Mouse (Mus musculus) embryonic facial prominence, embryonic 10.5 days (tissue): ENCODE data around the gene Cdhr5. TPM values are rescaled to one million over a fixed set of nuclear protein-coding genes. Genes with fewer than 3 reads are reported as not detected.
A peak's percentile ranks its signal among the peaks of the same experiment; 100 is the strongest.

Source experiments
- DNase-seq: peaks from one replicate; pipeline ENCODE4 v3.0.0-alpha.2; 2017; ENCODE audit warnings: low spot score
- H3K27ac ChIP-seq: fragments of 300-500 bp; sonication (generic); replicated peaks from 2 replicates; pipeline ENCODE4 v1.5.1; 2016; ENCODE audit warnings: mild to moderate bottlenecking
- H3K27me3 ChIP-seq: fragments of 300-500 bp; sonication (generic); replicated peaks from 2 replicates; pipeline ENCODE4 v1.6.1; 2016; ENCODE audit warnings: low read depth, mild to moderate bottlenecking; ENCODE audit not compliant: poor library complexity, severe bottlenecking
- H3K36me3 ChIP-seq: fragments of 300-500 bp; sonication (generic); replicated peaks from 2 replicates; pipeline ENCODE4 v1.6.1; 2016; ENCODE audit warnings: mild to moderate bottlenecking, moderate library complexity
- H3K4me1 ChIP-seq: fragments of 300-500 bp; sonication (generic); 2 replicates; pipeline ENCODE4 v1.6.1; 2016
- H3K4me3 ChIP-seq: fragments of 300-500 bp; sonication (generic); 2 replicates; pipeline ENCODE4 v1.5.1; 2016; ENCODE audit warnings: mild to moderate bottlenecking, moderate library complexity
- H3K9me3 ChIP-seq: fragments of 300-500 bp; sonication (generic); 2 replicates; pipeline ENCODE4 v1.6.1; 2016; ENCODE audit warnings: mild to moderate bottlenecking
- WGBS: fragments of 180-500 bp; shearing (Covaris S2); methylation state at CpG from one replicate; pipeline ENCODE4 v1.1.7; 2016; 5-methylcytosine and 5-hydroxymethylcytosine counted together
- microRNA counts: library from miRNA; unstranded; fragments of <30 nt; microRNA quantifications from one replicate; lab custom pipeline; 2017
- microRNA-seq: library from miRNA; unstranded; fragments of <30 nt; microRNA quantifications from one replicate; pipeline ENCODE4, GENCODE M21; 2017
- polyA plus RNA-seq: library from polyadenylated mRNA; unstranded; fragments of >200 nt; fragmentation: Nextera tagmentation; extraction: Ambion mirVana; gene quantifications from 2 replicates; pipeline ENCODE4 v1.2.1, GENCODE M21; 2016

Gene Cdhr5
- polyA plus RNA-seq, 1 experiment from 2014 or later = 0.17 TPM

DNA sequence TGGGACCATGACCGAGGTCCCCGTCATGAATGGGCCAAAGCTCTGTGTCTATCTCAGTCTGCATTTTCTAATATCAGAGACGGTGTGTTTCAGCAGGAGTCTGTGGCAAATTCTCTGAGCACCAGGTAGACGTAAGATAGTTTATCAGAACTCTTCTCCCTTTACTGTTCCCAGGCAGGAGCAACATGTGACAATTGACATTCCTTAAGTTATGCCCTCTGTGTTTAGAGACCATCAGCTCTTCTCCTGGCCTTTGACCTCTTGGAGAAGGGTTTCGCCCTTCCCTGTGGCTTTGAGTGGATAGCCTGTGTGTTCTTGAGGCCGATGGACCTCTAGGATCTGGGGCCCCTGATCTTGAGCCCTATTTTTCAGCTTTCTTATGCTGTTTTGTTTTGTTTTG lies 46.9 kb downstream of the Cdhr5 start:
- H3K27ac ChIP-seq = peak overlapping the region; percentile 98; the same call in 1 of the 2 replicates
- no peaks in the 10 kb centered on the region for H3K9me3 ChIP-seq
- H3K4me1 ChIP-seq = peaks cover 25% of the 10 kb centered on the region
- H3K27me3 ChIP-seq = no peaks in the 10 kb centered on the region
- no peak for DNase-seq
- H3K36me3 ChIP-seq = peaks cover 46% of the 10 kb centered on the region
- WGBS = 62% methylated on average over 6 of the region's 6 CpGs
- peak overlapping the region; percentile 100 for H3K4me3 ChIP-seq

DNA sequence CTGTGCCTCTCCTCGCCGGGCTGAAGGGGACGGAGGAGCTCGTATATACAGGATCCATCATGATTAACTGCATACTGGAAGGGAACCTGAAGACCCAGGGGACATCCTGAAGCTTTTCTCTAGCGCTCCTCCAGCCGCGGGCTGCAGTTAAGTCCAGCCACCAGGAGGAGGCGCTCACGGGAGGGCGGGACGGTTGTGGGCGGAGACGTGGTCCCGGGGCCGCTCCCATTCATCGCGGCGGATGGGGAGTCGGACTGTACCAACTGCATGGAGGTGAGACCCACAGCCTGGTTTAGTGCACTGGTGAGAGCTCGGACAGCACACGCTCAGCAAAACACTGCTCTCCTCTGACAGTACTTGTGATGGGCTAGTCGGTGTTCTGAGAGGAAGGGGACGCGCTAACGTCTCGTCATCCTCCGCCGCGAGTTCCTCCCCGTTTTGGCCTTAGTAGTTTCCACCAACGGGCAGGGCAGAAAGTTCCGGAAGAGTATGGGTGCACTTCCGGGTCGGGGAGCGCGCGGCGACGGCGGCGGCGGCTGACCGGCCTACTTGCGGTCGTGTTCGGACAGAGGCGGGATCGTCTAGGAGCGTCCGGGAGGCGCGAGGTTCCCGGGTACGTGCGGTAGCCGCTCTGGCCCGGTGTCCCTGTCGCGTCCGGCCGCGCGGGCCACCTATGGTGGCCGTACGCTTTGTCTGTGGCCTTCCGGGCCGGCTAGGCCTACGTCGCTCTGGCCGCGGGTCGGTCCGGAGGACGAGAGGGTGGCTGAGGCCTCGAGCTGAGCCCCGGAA lies 48.1 kb downstream of the Cdhr5 start, which contains the start of gene Phrf1:
Gene Phrf1, plus strand, starts transcription at position 506 of the 789 bp plus-strand sequence.
- peak; percentile 93 for DNase-seq
- H3K27me3 ChIP-seq = no peaks in the 10 kb centered on the region
- peak within 1 kb of the TSS; percentile 100 for H3K4me3 ChIP-seq
- H3K4me1 ChIP-seq = peaks cover 25% of the 10 kb centered on the region
- under 1% methylated on average over 76 of the region's 76 CpGs for WGBS
- H3K9me3 ChIP-seq = no peaks in the 10 kb centered on the region
- H3K27ac ChIP-seq = peak within 1 kb of the TSS; percentile 98
- H3K36me3 ChIP-seq = peaks cover 33% of the 10 kb centered on the region

DNA sequence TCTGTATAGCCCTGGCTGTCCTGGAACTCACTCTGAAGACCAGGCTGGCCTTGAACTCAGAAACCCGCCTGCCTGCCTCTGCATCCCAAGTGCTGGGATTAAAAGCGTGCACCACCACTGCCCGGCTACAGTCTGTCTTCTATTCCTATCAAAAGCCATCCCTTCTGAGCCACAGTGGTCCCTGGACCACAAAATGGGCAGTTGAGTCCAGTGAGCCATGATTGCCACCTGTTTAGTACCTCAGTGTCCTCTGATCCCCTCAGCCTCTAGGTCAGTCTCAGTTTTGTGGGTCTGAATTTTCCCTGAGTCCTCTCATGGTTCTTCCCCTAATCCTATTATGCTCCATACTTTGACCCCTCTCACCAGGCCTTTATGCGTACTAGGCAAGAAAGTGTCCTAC lies 48.8 kb downstream of the Cdhr5 start:
- peaks cover 27% of the 10 kb centered on the region for H3K36me3 ChIP-seq
- no peak for DNase-seq
- no peaks in the 10 kb centered on the region for H3K9me3 ChIP-seq
- peaks cover 27% of the 10 kb centered on the region for H3K4me1 ChIP-seq
- 80% methylated on average over 4 of the region's 4 CpGs for WGBS
- H3K27ac ChIP-seq = peak overlapping the region; percentile 98
- peak overlapping the region; percentile 100 for H3K4me3 ChIP-seq
- H3K27me3 ChIP-seq = no peaks in the 10 kb centered on the region

DNA sequence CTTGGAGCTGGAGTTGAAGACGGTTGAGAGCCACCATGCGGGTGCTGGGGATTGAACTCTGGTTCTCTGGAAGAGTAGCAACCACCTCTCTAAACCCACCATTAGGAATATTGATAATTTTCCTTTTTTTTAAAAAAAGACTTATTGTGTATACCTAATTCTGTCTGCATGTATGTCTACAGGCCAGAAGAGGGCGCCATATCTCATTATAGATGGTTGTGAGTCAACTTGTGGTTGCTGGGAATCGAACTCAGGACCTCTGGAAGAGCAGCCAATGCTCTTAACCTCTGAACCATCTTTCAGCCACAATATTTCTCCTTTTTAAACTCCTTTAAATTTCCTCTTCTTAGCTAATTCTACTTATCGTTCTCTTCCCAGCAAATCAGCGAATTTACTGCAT lies 50.1 kb downstream of the Cdhr5 start:
- no peak for DNase-seq
- Histone ChIP-seq H3K36me3 (peaks cover 14% of the 10 kb centered on the region), H3K9me3 (no peaks in the 10 kb centered on the region), H3K27ac (no peak overlapping the region), H3K4me1 (peaks cover 38% of the 10 kb centered on the region), H3K27me3 (no peaks in the 10 kb centered on the region), H3K4me3 (no peak overlapping the region)
- 85% methylated on average over 6 of the region's 6 CpGs for WGBS

DNA sequence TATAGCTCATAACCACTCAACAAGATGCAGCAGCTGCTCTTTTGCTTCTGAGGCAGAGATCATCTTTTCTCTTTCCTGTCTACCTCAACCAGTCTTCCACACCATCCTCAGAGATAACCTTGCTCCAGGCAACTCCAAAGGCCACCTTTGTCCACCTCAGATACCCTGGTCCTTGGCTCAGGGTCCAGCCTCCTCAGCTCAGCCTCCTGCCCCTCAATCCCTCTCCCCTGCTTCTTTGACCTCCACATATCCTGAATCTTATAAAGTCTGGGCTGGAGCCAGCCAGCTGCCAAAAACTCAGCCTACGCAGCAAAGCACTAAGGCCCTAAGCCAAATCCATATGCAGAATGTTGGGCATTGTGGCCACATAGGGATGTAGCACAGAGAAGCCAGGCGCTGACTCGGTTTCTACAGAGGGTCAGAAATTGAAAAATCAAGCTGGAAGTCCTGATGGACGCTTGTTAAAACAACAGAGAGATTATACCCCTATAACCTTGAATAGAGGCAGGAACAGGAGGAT lies 53.8 kb downstream of the Cdhr5 start:
- Histone ChIP-seq H3K27me3 (no peaks in the 10 kb centered on the region), H3K4me1 (peaks cover 40% of the 10 kb centered on the region), H3K36me3 (peaks cover 23% of the 10 kb centered on the region), H3K9me3 (no peaks in the 10 kb centered on the region), H3K27ac (peak overlapping the region; percentile 92), H3K4me3 (no peak overlapping the region)
- WGBS = 93% methylated on average over 4 of the region's 4 CpGs
- DNase-seq = no peak

DNA sequence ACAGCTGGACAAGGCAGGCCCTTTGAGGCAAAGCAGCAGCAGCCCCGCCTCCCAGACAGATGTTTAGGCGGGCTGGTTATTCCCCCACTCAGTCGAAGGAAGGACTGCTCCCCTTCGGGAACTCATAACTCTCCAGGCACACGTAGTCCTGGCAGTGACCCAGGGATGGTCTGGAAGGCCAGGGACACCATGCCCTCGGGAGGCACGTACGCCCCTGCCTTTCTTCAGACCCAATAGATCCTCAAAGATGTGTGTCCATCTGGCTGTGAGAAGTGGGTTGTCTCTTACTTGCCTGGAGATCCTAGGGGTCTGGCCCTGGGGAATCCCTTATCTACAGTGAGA lies 54.5 kb downstream of the Cdhr5 start:
- Histone ChIP-seq H3K27me3 (no peaks in the 10 kb centered on the region), H3K9me3 (no peaks in the 10 kb centered on the region), H3K4me1 (peaks cover 44% of the 10 kb centered on the region), H3K4me3 (peak overlapping the region; percentile 58), H3K27ac (peak overlapping the region; percentile 92), H3K36me3 (peaks cover 29% of the 10 kb centered on the region)
- WGBS = 14% methylated on average over 8 of the region's 8 CpGs
- DNase-seq = no peak

DNA sequence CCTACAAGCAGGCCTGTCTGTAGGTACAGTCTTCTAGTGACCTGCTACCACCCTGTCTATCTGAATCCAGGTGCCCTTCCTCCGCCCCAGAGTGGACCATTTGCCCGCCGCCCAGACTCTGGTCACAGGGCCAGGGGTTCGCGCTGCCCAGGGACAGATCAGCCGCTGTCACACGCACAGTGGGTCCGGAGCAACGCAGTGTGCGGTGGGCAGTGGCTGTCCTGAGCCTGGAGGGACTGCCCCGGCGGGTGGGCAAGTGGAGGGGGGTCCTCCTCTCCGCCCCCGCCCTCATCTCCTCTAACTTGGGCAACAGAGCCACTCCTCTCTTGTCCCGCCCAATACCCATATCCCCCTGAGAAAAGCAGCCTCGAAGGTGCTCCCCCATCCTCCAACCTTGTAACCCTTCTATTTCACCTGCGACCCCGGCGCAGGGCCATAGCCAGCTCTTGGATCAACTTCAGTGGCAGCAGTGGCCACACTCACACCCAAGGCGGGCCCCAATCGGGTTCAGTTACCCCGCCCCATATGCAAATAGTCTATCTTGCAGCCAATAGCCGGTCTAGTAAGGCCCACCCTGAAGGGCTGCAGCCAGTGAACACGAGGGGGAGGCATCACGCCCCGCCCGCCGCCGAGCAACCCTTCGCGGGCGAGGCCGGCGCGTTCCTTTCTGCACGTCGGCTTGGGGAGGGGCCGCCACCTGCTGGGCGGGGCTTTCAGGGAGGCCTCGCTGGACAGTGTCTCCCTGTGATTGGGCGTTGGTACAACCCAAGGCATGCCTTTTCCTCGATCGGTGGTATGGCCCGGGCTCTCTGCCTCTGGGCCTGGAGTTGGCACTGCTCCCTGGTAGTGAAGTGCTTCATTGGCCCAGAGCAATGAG lies 55.1 kb downstream of the Cdhr5 start:
- Histone ChIP-seq H3K9me3 (no peaks in the 10 kb centered on the region), H3K27ac (peak overlapping the region; percentile 92), H3K4me1 (peaks cover 50% of the 10 kb centered on the region), H3K27me3 (no peaks in the 10 kb centered on the region), H3K36me3 (peaks cover 32% of the 10 kb centered on the region), H3K4me3 (peak overlapping the region; percentile 58)
- WGBS = 4% methylated on average over 44 of the region's 44 CpGs
- DNase-seq = peak; percentile 100

DNA sequence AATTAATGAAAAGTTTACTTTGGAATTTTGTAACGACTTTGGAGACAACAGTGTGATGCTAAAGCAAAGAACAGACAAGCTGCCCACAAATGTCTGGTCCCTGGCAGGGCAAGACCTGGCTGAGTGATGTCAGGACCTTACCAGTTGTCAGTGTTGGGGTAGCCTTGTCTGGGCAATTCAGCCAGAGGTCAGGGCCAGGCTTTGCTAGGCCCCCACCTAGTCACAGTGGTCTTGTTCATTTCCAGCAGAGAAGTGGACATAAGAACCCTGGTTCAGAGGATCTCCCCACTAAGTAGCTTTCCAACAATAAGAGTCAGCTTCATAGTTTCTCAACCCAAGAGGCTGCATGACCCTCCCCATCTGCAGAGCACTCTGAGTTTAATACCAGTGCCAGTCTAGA lies 56.2 kb downstream of the Cdhr5 start:
- Histone ChIP-seq H3K4me1 (peaks cover 57% of the 10 kb centered on the region), H3K36me3 (peaks cover 32% of the 10 kb centered on the region), H3K9me3 (no peaks in the 10 kb centered on the region), H3K27ac (0 out of 2 replicates have a peak overlapping the region, but pooled peaks have one; percentile 92), H3K27me3 (no peaks in the 10 kb centered on the region), H3K4me3 (peak overlapping the region; percentile 58; the same call in 1 of the 2 replicates)
- WGBS = 68% methylated on average over 1 of the region's 1 CpGs
- DNase-seq = no peak

DNA sequence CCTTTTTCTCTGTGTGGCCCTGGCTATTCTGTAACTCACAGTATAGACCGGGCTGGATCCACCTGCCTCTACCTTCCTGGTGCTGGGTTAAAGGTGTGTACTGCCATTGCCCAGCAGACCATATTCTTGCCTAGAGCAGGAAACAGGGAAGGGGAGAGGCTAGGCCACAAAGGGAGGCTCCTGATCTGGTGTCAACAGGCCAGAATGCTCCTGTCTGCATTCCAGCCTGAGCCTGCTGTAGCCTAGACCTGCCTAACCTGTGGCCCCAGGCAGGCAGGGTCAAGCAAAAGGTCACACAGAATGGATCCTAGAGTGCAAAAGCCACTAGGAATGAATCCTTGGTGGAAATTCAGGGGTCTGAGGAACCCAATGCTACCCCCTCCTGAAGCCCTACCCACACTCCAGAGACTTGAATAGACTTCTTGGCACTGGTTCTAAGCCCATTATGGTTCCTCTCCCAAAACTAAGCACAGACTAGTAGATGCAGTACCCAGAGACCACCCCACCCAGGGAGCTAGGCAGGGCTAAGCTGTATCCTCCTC lies 57.0 kb downstream of the Cdhr5 start:
- H3K36me3 ChIP-seq = peaks cover 32% of the 10 kb centered on the region
- H3K27ac ChIP-seq = no peak overlapping the region
- H3K9me3 ChIP-seq = no peaks in the 10 kb centered on the region
- H3K4me1 ChIP-seq = peaks cover 64% of the 10 kb centered on the region
- no peak for DNase-seq
- no peaks in the 10 kb centered on the region for H3K27me3 ChIP-seq
- no peak overlapping the region for H3K4me3 ChIP-seq
- WGBS = 81% methylated on average over 1 of the region's 1 CpGs

MicroRNA genes within 50 kb of the gene (microRNA counts, 519-probe panel; counts per million panel counts)
- 4,744 counts per million, percentile 85 among the panel's probes with 10 or more counts for microRNA mmu-miR-210 (lab: Ali Mortazavi, UCI)

Small RNA genes lying within 50 kb of the gene (microRNA-seq; reads per million reads assigned to microRNA genes)
- gene Mir210 = 536 reads per million, percentile 69 among the genes with 10 or more reads in this experiment

Other genes with a start within 250 kb of the Cdhr5 start
- gene Gm17387, start 247.7 kb downstream of the Cdhr5 start, polyA plus RNA-seq = not detected in 2 replicates
- 26.5 and 27.7 TPM in 2 replicates for gene B4galnt4, start 215.7 kb downstream of the Cdhr5 start, polyA plus RNA-seq
- gene Pkp3, start 198.6 kb downstream of the Cdhr5 start, polyA plus RNA-seq = 9.4 and 9.6 TPM in 2 replicates
- 2.2 and 2.3 TPM in 2 replicates for gene Sigirr, start 176.2 kb downstream of the Cdhr5 start, polyA plus RNA-seq
- gene Ano9, start 159.0 kb downstream of the Cdhr5 start, polyA plus RNA-seq = 1.8 and 2.5 TPM in 2 replicates
- gene Ptdss2, start 154.4 kb downstream of the Cdhr5 start, polyA plus RNA-seq = 77.8 and 83.8 TPM in 2 replicates
- 77.9 and 79.7 TPM in 2 replicates for gene Rnh1, start 103.9 kb downstream of the Cdhr5 start, polyA plus RNA-seq
- gene Hras, start 82.8 kb downstream of the Cdhr5 start, polyA plus RNA-seq = 94.3 and 94.9 TPM in 2 replicates
- gene Lrrc56, start 82.6 kb downstream of the Cdhr5 start, polyA plus RNA-seq = 15.1 and 18.1 TPM in 2 replicates
- 4.9 and 5.3 TPM in 2 replicates for gene Lmntd2, start 62.7 kb downstream of the Cdhr5 start, polyA plus RNA-seq
- 54.5 and 56.0 TPM in 2 replicates for gene Rassf7, start 60.9 kb downstream of the Cdhr5 start, polyA plus RNA-seq
- gene Phrf1, start 48.0 kb downstream of the Cdhr5 start, polyA plus RNA-seq = 114 and 124 TPM in 2 replicates
- gene Irf7, start 10.3 kb downstream of the Cdhr5 start, polyA plus RNA-seq = 0.34 TPM in 2 replicates
- 8.8 and 9.6 TPM in 2 replicates for gene Sct, start 2.3 kb upstream of the Cdhr5 start, polyA plus RNA-seq
- 0.60 and 0.86 TPM in 2 replicates for gene Drd4, start 15.2 kb upstream of the Cdhr5 start, polyA plus RNA-seq
- 57.9 and 65.0 TPM in 2 replicates for gene Deaf1, start 50.9 kb upstream of the Cdhr5 start, polyA plus RNA-seq
- 44.9 and 49.0 TPM in 2 replicates for gene Tmem80, start 51.0 kb upstream of the Cdhr5 start, polyA plus RNA-seq
- gene Eps8l2, start 62.1 kb upstream of the Cdhr5 start, polyA plus RNA-seq = 12.1 and 13.0 TPM in 2 replicates
- 297 and 299 TPM in 2 replicates for gene Taldo1, start 115.4 kb upstream of the Cdhr5 start, polyA plus RNA-seq
- 48.5 and 50.8 TPM in 2 replicates for gene Gatd1, start 137.3 kb upstream of the Cdhr5 start, polyA plus RNA-seq
- 7.7 and 8.4 TPM in 2 replicates for gene Cend1, start 152.7 kb upstream of the Cdhr5 start, polyA plus RNA-seq
- 49.3 and 52.2 TPM in 2 replicates for gene Slc25a22, start 161.1 kb upstream of the Cdhr5 start, polyA plus RNA-seq
- 24.9 and 26.0 TPM in 2 replicates for gene Pidd1, start 167.2 kb upstream of the Cdhr5 start, polyA plus RNA-seq
- 1,198 and 1,200 TPM in 2 replicates for gene Rplp2, start 170.6 kb upstream of the Cdhr5 start, polyA plus RNA-seq
- gene Pnpla2, start 178.4 kb upstream of the Cdhr5 start, polyA plus RNA-seq = 13.2 and 14.3 TPM in 2 replicates
- 6.6 and 8.3 TPM in 2 replicates for gene Cracr2b, start 184.3 kb upstream of the Cdhr5 start, polyA plus RNA-seq
- 20.6 and 22.4 TPM in 2 replicates for gene Cd151, start 190.6 kb upstream of the Cdhr5 start, polyA plus RNA-seq
- gene Polr2l, start 198.3 kb upstream of the Cdhr5 start, polyA plus RNA-seq = 84.0 and 86.0 TPM in 2 replicates
- 32.6 and 34.2 TPM in 2 replicates for gene Tspan4, start 198.5 kb upstream of the Cdhr5 start, polyA plus RNA-seq